Mouse (Mus musculus) ES-E14 (cell line): ENCODE results near the gene Dpp10.

Experiments
- HCFC1 ChIP-seq: IDR thresholded peaks from 2 replicates; pipeline ENCODE4 v1.6.1; 2012; ENCODE audit warnings: low read length, inconsistent platforms, borderline replicate concordance; ENCODE audit not compliant: insufficient read depth
- MAFK ChIP-seq: IDR thresholded peaks from 2 replicates; pipeline ENCODE4 v1.6.1; 2014; ENCODE audit warnings: mild to moderate bottlenecking, low read depth, low read length, inconsistent platforms; ENCODE audit not compliant: insufficient read depth
- ZC3H11A ChIP-seq: IDR thresholded peaks from 2 replicates; pipeline ENCODE4 v1.6.1; 2012; ENCODE audit warnings: low read depth, mild to moderate bottlenecking, inconsistent platforms, low read length, borderline replicate concordance

GRCm38 (mm10) chr1:123658409-123658808 is 386.9 kb downstream of the Dpp10 start:
- no peak for TF ChIP-seq HCFC1
- no peak for TF ChIP-seq ZC3H11A
- no peak for TF ChIP-seq MAFK
